Mouse (Mus musculus) T-cell, adult 66 days (primary cell): ENCODE data around the gene Gm10184. TPM values are rescaled to one million over a fixed set of nuclear protein-coding genes. Genes with fewer than 3 reads are reported as not detected.

Source experiments
- total RNA-seq, 2 experiments: library from RNA; stranded (reverse); gene quantifications; 3 replicates in 1 of 2; 4 replicates in 1 of 2; pipeline ENCODE4 v1.2.4; 2023

Gene Gm10184
- total RNA-seq, result 1 to 10 TPM; 4.0 to 8.1 TPM

DNA sequence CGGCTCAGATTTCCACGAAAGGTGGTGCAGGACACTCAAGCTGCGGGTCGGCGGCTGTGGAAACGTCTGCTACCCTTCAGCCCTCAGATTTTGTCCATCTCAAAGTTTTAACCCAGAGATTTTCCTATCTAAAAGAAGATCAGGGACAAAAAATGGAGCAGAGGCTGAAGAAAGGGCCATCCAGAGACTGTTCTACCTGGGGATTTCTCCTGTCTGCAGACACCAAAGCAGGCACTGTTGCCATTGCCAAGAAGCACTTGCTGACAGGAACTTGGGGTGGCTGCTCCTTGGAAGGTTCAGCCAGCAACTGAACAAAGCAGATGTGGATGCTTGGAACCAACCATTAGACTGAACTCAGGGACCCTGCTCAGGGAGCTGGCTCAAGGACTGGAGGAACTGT lies at the start of gene Gm10184:
Gm10184 (minus strand) TSS at position 101 of the 400 bp plus-strand sequence.

